Mouse (Mus musculus) left cerebral cortex, adult 11 months (tissue): ENCODE data around the gene Sec24c.

Experiments used
- DNase-seq: peaks from one replicate; pipeline ENCODE4 v3.0.0; 2022; ENCODE audit warnings: low spot score

The Sec24c gene

GRCm38 (mm10) chr14:20660827-20661660, 13.1 kb upstream of the Sec24c start:
- DNase-seq = peak; percentile 92

GRCm38 (mm10) chr14:20661661-20662331, 12.3 kb upstream of the Sec24c start:
- no peak for DNase-seq

GRCm38 (mm10) chr14:20662740-20663139, 11.4 kb upstream of the Sec24c start:
- DNase-seq = no peak

- no peak for DNase-seq
Observed at GRCm38 (mm10) chr14:20663601-20664000, 10.5 kb upstream of the Sec24c start.

GRCm38 (mm10) chr14:20664436-20664835, 9.7 kb upstream of the Sec24c start:
- no peak for DNase-seq

- DNase-seq = no peak
Observed at GRCm38 (mm10) chr14:20667469-20667868, 6.6 kb upstream of the Sec24c start.

GRCm38 (mm10) chr14:20668154-20668810, 5.8 kb upstream of the Sec24c start, which contains the start of gene Synpo2l:
Gene Synpo2l (minus strand): TSS chr14:20668354.
- no peak for DNase-seq

GRCm38 (mm10) chr14:20672990-20673389, 1.1 kb upstream of the Sec24c start:
- DNase-seq = no peak

GRCm38 (mm10) chr14:20673735-20674063, 409 bp upstream of the Sec24c start:
- peak; percentile 62 for DNase-seq

GRCm38 (mm10) chr14:20677906-20678305, 3.8 kb downstream of the Sec24c start:
- no peak for DNase-seq

GRCm38 (mm10) chr14:20681742-20682141, 7.6 kb downstream of the Sec24c start:
- no peak for DNase-seq

GRCm38 (mm10) chr14:20682498-20682897, 8.4 kb downstream of the Sec24c start:
- no peak for DNase-seq

- no peak for DNase-seq
Observed at GRCm38 (mm10) chr14:20686576-20686975, 12.5 kb downstream of the Sec24c start.

- DNase-seq = no peak
Observed at GRCm38 (mm10) chr14:20689009-20689408, 14.9 kb downstream of the Sec24c start.

- DNase-seq = no peak
Observed at GRCm38 (mm10) chr14:20691772-20692171, 17.7 kb downstream of the Sec24c start.

GRCm38 (mm10) chr14:20693589-20694101, 19.5 kb downstream of the Sec24c start:
- DNase-seq = no peak

- no peak for DNase-seq
Observed at GRCm38 (mm10) chr14:20694185-20694883, 20.2 kb downstream of the Sec24c start.

- DNase-seq = peak; percentile 77
Observed at GRCm38 (mm10) chr14:20694884-20695760, 21.0 kb downstream of the Sec24c start, which contains the start of gene Fut11. Gene Fut11 (plus strand): TSS chr14:20694968.

GRCm38 (mm10) chr14:20695761-20696520, 21.8 kb downstream of the Sec24c start:
- DNase-seq = no peak

GRCm38 (mm10) chr14:20696986-20697385, 22.9 kb downstream of the Sec24c start:
- DNase-seq = no peak
